Mouse (Mus musculus): ENCODE data around the gene Rpl41. TPM values are rescaled to one million over a fixed set of nuclear protein-coding genes. Genes with fewer than 3 reads are reported as not detected.
"Not testable (repeated sequence)": the region's sequence is repeated elsewhere in the genome, so short reads cannot be mapped to it uniquely, and the experiment has no call there.

The Rpl41 gene
- polyA plus RNA-seq, 1 experiment from 2014 or later = 3,364 TPM

GRCm38 (mm10) chr10:128565788-128566531 is 16.9 kb upstream of the Rpl41 start, which contains the start of gene Pa2g4:
Gene Pa2g4, minus strand, starts transcription at chr10:128565987.
- 0 out of 2 replicates have a peak, but pooled peaks cover 5% of the 10 kb centered on the region for H3K36me3 ChIP-seq (ENCODE audit: control insufficient read depth, insufficient read depth, low read length)

GRCm38 (mm10) chr10:128565206-128565787 is 16.2 kb upstream of the Rpl41 start:
- peak overlapping the region; percentile 98 for H3K9ac ChIP-seq (ENCODE audit: low read depth, low read length)
- H3K36me3 ChIP-seq (ENCODE audit: control insufficient read depth, insufficient read depth, low read length) = peaks cover 6% of the 10 kb centered on the region; the same call in 1 of the 2 replicates
- peak; percentile 36 for ATAC-seq
- H3K27ac ChIP-seq (ENCODE audit: low read length) = peak overlapping the region; percentile 91
- H3K4me2 ChIP-seq (ENCODE audit: low read depth, low read length) = peak overlapping the region; percentile 67
- no peaks in the 10 kb centered on the region for H3K9me3 ChIP-seq (ENCODE audit: control insufficient read depth, low read length)
- H3K27me3 ChIP-seq (replicated peaks; ENCODE audit: control insufficient read depth, insufficient read depth, low read length) = no peaks in the 10 kb centered on the region
- 0% methylated on average over 45 of the region's 46 CpGs for WGBS
- H3K4me3 ChIP-seq (ENCODE audit: low read length) = peak overlapping the region; percentile 96
- H3K4me1 ChIP-seq (ENCODE audit: control insufficient read depth, insufficient read depth, low read length) = peaks cover 3% of the 10 kb centered on the region; the same call in 1 of the 2 replicates

More at GRCm38 (mm10) chr10:128565788-128566531, 16.9 kb upstream of the Rpl41 start, which contains the start of gene Pa2g4:
- H3K4me1 ChIP-seq (ENCODE audit: control insufficient read depth, insufficient read depth, low read length) = peaks cover 3% of the 10 kb centered on the region; the same call in 1 of the 2 replicates
- H3K9me3 ChIP-seq (ENCODE audit: control insufficient read depth, low read length) = no peaks in the 10 kb centered on the region
- peak within 1 kb of the TSS; percentile 91 for H3K27ac ChIP-seq (ENCODE audit: low read length)
- peak within 1 kb of the TSS; percentile 67 for H3K4me2 ChIP-seq (ENCODE audit: low read depth, low read length)
- peak within 1 kb of the TSS; percentile 96 for H3K4me3 ChIP-seq (ENCODE audit: low read length)
- peak within 1 kb of the TSS; percentile 98 for H3K9ac ChIP-seq (ENCODE audit: low read depth, low read length)
- no peaks in the 10 kb centered on the region for H3K27me3 ChIP-seq (replicated peaks; ENCODE audit: control insufficient read depth, insufficient read depth, low read length)
- WGBS = under 1% methylated on average over 58 of the region's 58 CpGs
- ATAC-seq = peak; percentile 99

- H3K9ac ChIP-seq (ENCODE audit: low read depth, low read length) = no peak overlapping the region; the same call in 1 of the 2 replicates
Measured at GRCm38 (mm10) chr10:128563544-128563943, 14.4 kb upstream of the Rpl41 start.

GRCm38 (mm10) chr10:128556963-128557362 is 7.9 kb upstream of the Rpl41 start:
- Histone ChIP-seq H3K36me3 (ENCODE audit: control insufficient read depth, insufficient read depth, low read length) (peaks cover 27% of the 10 kb centered on the region), H3K4me3 (ENCODE audit: low read length) (no peak overlapping the region), H3K4me1 (ENCODE audit: control insufficient read depth, insufficient read depth, low read length) (no peaks in the 10 kb centered on the region), H3K9me3 (ENCODE audit: control insufficient read depth, low read length) (no peaks in the 10 kb centered on the region), H3K4me2 (ENCODE audit: low read depth, low read length) (no peak overlapping the region), H3K27me3 (replicated peaks; ENCODE audit: control insufficient read depth, insufficient read depth, low read length) (no peaks in the 10 kb centered on the region), H3K27ac (ENCODE audit: low read length) (no peak overlapping the region), H3K9ac (ENCODE audit: low read depth, low read length) (no peak overlapping the region)
- 88% methylated on average over 6 of the region's 6 CpGs for WGBS
- no peak for ATAC-seq

More at GRCm38 (mm10) chr10:128563544-128563943, 14.4 kb upstream of the Rpl41 start:
- Histone ChIP-seq H3K4me1 (ENCODE audit: control insufficient read depth, insufficient read depth, low read length) (peaks cover 3% of the 10 kb centered on the region; the same call in 1 of the 2 replicates), H3K4me2 (ENCODE audit: low read depth, low read length) (no peak overlapping the region), H3K36me3 (ENCODE audit: control insufficient read depth, insufficient read depth, low read length) (peaks cover 17% of the 10 kb centered on the region; the same call in 1 of the 2 replicates), H3K4me3 (ENCODE audit: low read length) (no peak overlapping the region), H3K9me3 (ENCODE audit: control insufficient read depth, low read length) (no peaks in the 10 kb centered on the region), H3K27ac (ENCODE audit: low read length) (no peak overlapping the region), H3K27me3 (replicated peaks; ENCODE audit: control insufficient read depth, insufficient read depth, low read length) (no peaks in the 10 kb centered on the region)
- 83% methylated on average over 6 of the region's 6 CpGs for WGBS
- no peak for ATAC-seq

- no peak overlapping the region for H3K4me2 ChIP-seq (ENCODE audit: low read depth, low read length)
- H3K27me3 ChIP-seq (replicated peaks; ENCODE audit: control insufficient read depth, insufficient read depth, low read length) = no peaks in the 10 kb centered on the region
Measured at GRCm38 (mm10) chr10:128556286-128556685, 7.2 kb upstream of the Rpl41 start.

GRCm38 (mm10) chr10:128555567-128555966 is 6.5 kb upstream of the Rpl41 start:
- H3K4me1 ChIP-seq (ENCODE audit: control insufficient read depth, insufficient read depth, low read length); ATAC-seq; H3K9ac ChIP-seq (ENCODE audit: low read depth, low read length); H3K27me3 ChIP-seq (replicated peaks; ENCODE audit: control insufficient read depth, insufficient read depth, low read length); H3K4me2 ChIP-seq (ENCODE audit: low read depth, low read length); H3K9me3 ChIP-seq (ENCODE audit: control insufficient read depth, low read length); H3K4me3 ChIP-seq (ENCODE audit: low read length); H3K27ac ChIP-seq (ENCODE audit: low read length): not testable (repeated sequence)
- WGBS = 91% methylated on average over 1 of the region's 1 CpGs
- peaks cover 23% of the 10 kb centered on the region for H3K36me3 ChIP-seq (ENCODE audit: control insufficient read depth, insufficient read depth, low read length)

More at GRCm38 (mm10) chr10:128556286-128556685, 7.2 kb upstream of the Rpl41 start:
- H3K9ac ChIP-seq (ENCODE audit: low read depth, low read length) = no peak overlapping the region
- no peaks in the 10 kb centered on the region for H3K4me1 ChIP-seq (ENCODE audit: control insufficient read depth, insufficient read depth, low read length)
- no peak overlapping the region for H3K4me3 ChIP-seq (ENCODE audit: low read length)
- H3K9me3 ChIP-seq (ENCODE audit: control insufficient read depth, low read length) = no peaks in the 10 kb centered on the region
- ATAC-seq = no peak
- no peak overlapping the region for H3K27ac ChIP-seq (ENCODE audit: low read length)
- peaks cover 23% of the 10 kb centered on the region for H3K36me3 ChIP-seq (ENCODE audit: control insufficient read depth, insufficient read depth, low read length)

GRCm38 (mm10) chr10:128550144-128550823 is 1.2 kb upstream of the Rpl41 start:
- not testable (repeated sequence) for ATAC-seq; H3K9me3 ChIP-seq (ENCODE audit: control insufficient read depth, low read length); H3K9ac ChIP-seq (ENCODE audit: low read depth, low read length); H3K36me3 ChIP-seq (ENCODE audit: control insufficient read depth, insufficient read depth, low read length); H3K27ac ChIP-seq (ENCODE audit: low read length); H3K27me3 ChIP-seq (replicated peaks; ENCODE audit: control insufficient read depth, insufficient read depth, low read length); H3K4me1 ChIP-seq (ENCODE audit: control insufficient read depth, insufficient read depth, low read length); H3K4me2 ChIP-seq (ENCODE audit: low read depth, low read length); H3K4me3 ChIP-seq (ENCODE audit: low read length)
- 89% methylated on average over 11 of the region's 11 CpGs for WGBS

GRCm38 (mm10) chr10:128549682-128550057 is 565 bp upstream of the Rpl41 start:
- not testable (repeated sequence) for H3K36me3 ChIP-seq (ENCODE audit: control insufficient read depth, insufficient read depth, low read length); H3K9me3 ChIP-seq (ENCODE audit: control insufficient read depth, low read length); H3K4me1 ChIP-seq (ENCODE audit: control insufficient read depth, insufficient read depth, low read length); ATAC-seq; H3K4me3 ChIP-seq (ENCODE audit: low read length); H3K4me2 ChIP-seq (ENCODE audit: low read depth, low read length); H3K27me3 ChIP-seq (replicated peaks; ENCODE audit: control insufficient read depth, insufficient read depth, low read length)
- 70% methylated on average over 6 of the region's 6 CpGs for WGBS
- H3K9ac ChIP-seq (ENCODE audit: low read depth, low read length) = peak overlapping the region; percentile 37; the same call in 1 of the 2 replicates
- H3K27ac ChIP-seq (ENCODE audit: low read length) = peak overlapping the region; percentile 45
